Mouse (Mus musculus) left cerebral cortex, adult 2 months (tissue): ENCODE data around the gene Gm5662. TPM values are rescaled to one million over a fixed set of nuclear protein-coding genes. Genes with fewer than 3 reads are reported as not detected.
"Not testable (repeated sequence)": the region's sequence is repeated elsewhere in the genome, so short reads cannot be mapped to it uniquely, and the experiment has no call there.

Experiments
- DNase-seq, 2 experiments: peaks; one replicate each; pipeline ENCODE4 v3.0.0; 2021 to 2022; ENCODE audit warnings: low spot score in 2 of 2, mixed read lengths in 1 of 2; ENCODE audit errors: extremely low spot score in 1 of 2
- H3K27ac ChIP-seq: fragments of 200-600 bp; 2 replicates; pipeline ENCODE4 v1.8.1; 2022
- H3K4me3 ChIP-seq: fragments of 200-600 bp; 2 replicates; pipeline ENCODE4 v1.8.1; 2022
- CTCF ChIP-seq: fragments of 200-600 bp; IDR thresholded peaks from 2 replicates; pipeline ENCODE4 v1.8.1; 2022; ENCODE audit warnings: antibody characterized with exemption, mild to moderate bottlenecking, moderate library complexity
- intact Hi-C: fragments of 180-260 bp; cut with DNase I; formaldehyde crosslinking; loops from one replicate; pipeline ENCODE4 v1.15.1; 2025
- long read RNA-seq, 2 experiments: library from polyadenylated mRNA; stranded (forward); transcript quantifications; one replicate each; pipeline ENCODE4 v2.0.0; 2021; ENCODE audit warnings: borderline mapping rate in 2 of 2
- total RNA-seq, 2 experiments: library from RNA; stranded (reverse); gene quantifications; 2 replicates each; pipeline ENCODE4 v1.2.3; 2021

Gm5662 gene
- not detected for total RNA-seq
- long read RNA-seq, experiment 1, result 0 reads
- long read RNA-seq, experiment 2, result 0 reads

GRCm38 (mm10) chr12:88274400-88274799 lies at the start of gene Gm5662:
Gm5662 (minus strand) TSS chr12:88274500.
- H3K4me3 ChIP-seq, intact Hi-C loops, H3K27ac ChIP-seq, DNase-seq: not testable (repeated sequence)

- DNase-seq, H3K4me3 ChIP-seq, intact Hi-C loops, H3K27ac ChIP-seq: not testable (repeated sequence)
Measured at GRCm38 (mm10) chr12:88323926-88324325, 49.6 kb upstream of the Gm5662 start, which contains the start of gene Gm5039. Gm5039 (minus strand) TSS chr12:88324026.

GRCm38 (mm10) chr12:88314556-88314955 lies 40.3 kb upstream of the Gm5662 start:
- no peak for DNase-seq
- no peak for TF ChIP-seq CTCF
- Histone ChIP-seq H3K4me3 (no peak overlapping the region), H3K27ac (no peak overlapping the region)
- intact Hi-C loops, result loop anchor here (5.0 kb wide), 1 partner anchor 277 kb away; no protein-coding TSS in a partner anchor

GRCm38 (mm10) chr12:88297171-88297570 lies 22.9 kb upstream of the Gm5662 start:
- H3K4me3 ChIP-seq, H3K27ac ChIP-seq, DNase-seq, intact Hi-C loops: not testable (repeated sequence)

- DNase-seq, H3K27ac ChIP-seq, H3K4me3 ChIP-seq, intact Hi-C loops: not testable (repeated sequence)
Measured at GRCm38 (mm10) chr12:88293082-88293481, 18.8 kb upstream of the Gm5662 start.

GRCm38 (mm10) chr12:88285224-88285623 lies 10.9 kb upstream of the Gm5662 start:
- H3K4me3 ChIP-seq, DNase-seq, H3K27ac ChIP-seq, intact Hi-C loops: not testable (repeated sequence)

- no peak overlapping the region for H3K4me3 ChIP-seq
- intact Hi-C loops, result loop anchor here (10.0 kb wide), 1 partner anchor 362 kb away; the partner anchor contains the start of gene Gm2022
- TF ChIP-seq CTCF, result no peak
- no peak overlapping the region for H3K27ac ChIP-seq
- no peak for DNase-seq
Measured at GRCm38 (mm10) chr12:88257241-88257640, 17.1 kb downstream of the Gm5662 start.

GRCm38 (mm10) chr12:88255917-88256316 lies 18.4 kb downstream of the Gm5662 start:
- not testable (repeated sequence) for DNase-seq, H3K4me3 ChIP-seq, H3K27ac ChIP-seq
- intact Hi-C loops, result loop anchor here (10.0 kb wide), 1 partner anchor 361 kb away; the partner anchor contains the start of gene Gm2022

GRCm38 (mm10) chr12:88250000-88250399 lies 24.3 kb downstream of the Gm5662 start, which contains the start of gene Gm8332:
Gm8332 (minus strand) TSS chr12:88250100.
- not testable (repeated sequence) for DNase-seq, H3K27ac ChIP-seq, H3K4me3 ChIP-seq
- intact Hi-C loops, result loop anchor here (10.0 kb wide), 1 partner anchor 355 kb away; the partner anchor contains the start of gene Gm2022

- intact Hi-C loops, DNase-seq, H3K27ac ChIP-seq, H3K4me3 ChIP-seq: not testable (repeated sequence)
Measured at GRCm38 (mm10) chr12:88245786-88246185, 28.5 kb downstream of the Gm5662 start.

- H3K27ac ChIP-seq, intact Hi-C loops, H3K4me3 ChIP-seq, DNase-seq: not testable (repeated sequence)
- TF ChIP-seq CTCF, result peak; percentile 1; the same call in 1 of the 2 replicates
Measured at GRCm38 (mm10) chr12:88242940-88243339, 31.4 kb downstream of the Gm5662 start.

Other genes with a start within 250 kb of the Gm5662 start
- not detected for gene Gm2056, start 247.5 kb downstream of the Gm5662 start, total RNA-seq
- gene Gm16368, start 190.8 kb downstream of the Gm5662 start, total RNA-seq, result not detected
- gene Gm10436, start 92.4 kb downstream of the Gm5662 start, total RNA-seq, result not detected
- gene Gm8332, start 24.4 kb downstream of the Gm5662 start, total RNA-seq, result not detected
- not detected for gene Gm5039, start 49.5 kb upstream of the Gm5662 start, total RNA-seq
- 10 to 100 TPM; 32.7 to 35.0 TPM for gene Adck1, start 86.1 kb upstream of the Gm5662 start, total RNA-seq